14 mouse cellular contexts compared by ENCODE assay signal in genomic region chr10:68705471-68706036, GRCm38 (mm10). TPM values are rescaled to one million over a fixed set of nuclear protein-coding genes. Genes with fewer than 3 reads are reported as not detected.
A peak's percentile ranks its signal among the peaks of the same experiment; 100 is the strongest.
DNase-seq lines count a peak whose midpoint lies in the region.
"Had no signal": no experiment of that assay in that cellular context is flagged by ENCODE, and none has a peak within 500 bp of the region (broad histone marks: within the 10 kb centered on the region; RNA-seq: fewer than 3 reads in every experiment).

No protein-coding gene starts in this region.

- intact Hi-C loops in left cerebral cortex, postnatal 14 days (cut with DNase I) = no loop called here

- peak; percentile 11 for DNase-seq in adrenal gland, postnatal 14 days
- DNase-seq in adrenal gland, adult 18-20 months (ENCODE audit: low spot score in 2 of 2) = no peak
- peak; percentile 18 for DNase-seq in 416B (ENCODE audit: low read depth)
- peak; percentile 18 for DNase-seq in adipocyte (ENCODE audit: low spot score)
- peak; percentile 58 for DNase-seq in fibroblast of lung, adult 2 months (ENCODE audit: low read depth)
- no peak for DNase-seq in left cerebral cortex, postnatal 14 days (ENCODE audit: low spot score in 2 of 2)
- no peak for DNase-seq in testis, postnatal 10 days (ENCODE audit: low spot score)
- no peak for DNase-seq in right cerebral cortex, postnatal 36 days (ENCODE audit: low spot score in 2 of 2)
- DNase-seq: adrenal gland, postnatal 25 days; cerebellum, adult 11-12 months; cerebellum, postnatal 10 days; gastrocnemius, postnatal 10 days; heart, adult 2 months; kidney, adult 8-10 months had no signal

RNA-seq across cellular contexts. Expression of gene Tmem26, which starts 17.9 kb away (rescaled TPM):
- total RNA-seq in adrenal gland, postnatal 14 days (2021) = 6.9 and 9.3 TPM in 2 replicates
- total RNA-seq in adrenal gland, adult 18-20 months (2021) = 1 to 10 TPM; 4.6 to 5.7 TPM
- under 1 TPM; 0.23 to 0.31 TPM for total RNA-seq in left cerebral cortex, postnatal 14 days (2021)

Comparison
In these comparisons a context has a peak if more than half of its experiments do, and no peak if none do; other contexts are left out.
1. DNase-seq: peak in adrenal gland, postnatal 14 days (single experiment), 416B (single experiment), adipocyte (single experiment) and fibroblast of lung, adult 2 months (single experiment); none in adrenal gland, adult 18-20 months (0 of 2), left cerebral cortex, postnatal 14 days (0 of 2), testis, postnatal 10 days (single experiment) and right cerebral cortex, postnatal 36 days (0 of 2).